Mouse (Mus musculus) brain, embryonic 14.5 days (tissue): ENCODE measurements at regions not wholly inside any gene's neighbourhood (a gene's known extent, or its start where the extent isn't known, plus 50 kb on each side); places are given as distances from the start of the nearest gene placed in this dataset.
"Not testable (repeated sequence)": the region's sequence is repeated elsewhere in the genome, so short reads cannot be mapped to it uniquely, and the experiment has no call there.

Experiments
- DNase-seq: peaks from one replicate; pipeline ENCODE4 v3.0.0-alpha.2; 2011; ENCODE audit warnings: low read depth
- CTCF ChIP-seq: fragments of 200-500 bp; IDR thresholded peaks from 2 replicates; pipeline ENCODE4 v1.5.1; 2012; ENCODE audit warnings: inconsistent platforms, mild to moderate bottlenecking, moderate library complexity, borderline replicate concordance; ENCODE audit not compliant: insufficient read depth, insufficient read length; ENCODE audit errors: extremely low read depth
- POLR2A ChIP-seq: fragments of 200-500 bp; IDR thresholded peaks from 2 replicates; pipeline ENCODE4 v1.6.1; 2012; ENCODE audit warnings: mild to moderate bottlenecking, inconsistent platforms, borderline replicate concordance; ENCODE audit not compliant: poor library complexity, insufficient read depth, insufficient read length, severe bottlenecking; ENCODE audit errors: extremely low read depth

DNA sequence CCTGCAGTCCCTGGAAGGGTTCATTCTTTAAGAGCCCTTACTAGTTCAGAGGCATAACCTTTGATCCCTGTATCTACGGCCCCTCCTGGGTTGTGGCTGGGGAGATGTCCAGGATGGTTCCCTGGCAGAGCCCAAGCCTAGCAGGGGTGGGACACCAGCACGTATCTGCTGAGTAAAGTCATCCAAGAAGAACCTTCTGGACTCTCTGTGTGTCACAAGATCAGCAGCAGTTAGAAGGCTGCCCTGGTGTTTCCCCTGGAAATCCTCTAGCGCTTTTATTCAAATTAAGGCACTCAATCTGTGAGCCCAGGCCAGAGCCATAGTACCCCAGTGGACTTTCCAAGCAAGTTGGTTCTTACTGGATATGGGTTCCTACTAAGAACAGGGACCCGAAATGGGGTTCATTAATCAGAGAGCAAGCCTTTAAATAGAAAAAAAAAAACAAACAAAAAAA, 1342.7 kb upstream of the A1bg start:
- DNase-seq, result no peak
- TF ChIP-seq POLR2A (no peak), CTCF (no peak)

- TF ChIP-seq POLR2A, result no peak
- TF ChIP-seq CTCF, result no peak
- no peak for DNase-seq
These were observed 1342.2 kb upstream of the A1bg start for GRCm38 (mm10) chr15:62264966-62265365.

- TF ChIP-seq POLR2A, result no peak
- TF ChIP-seq CTCF, result no peak
- DNase-seq, result no peak
These were observed 1341.4 kb upstream of the A1bg start for GRCm38 (mm10) chr15:62264183-62264582.

- DNase-seq, result no peak
- TF ChIP-seq CTCF, result no peak
- TF ChIP-seq POLR2A, result no peak
These were observed 1339.7 kb upstream of the A1bg start for GRCm38 (mm10) chr15:62262487-62262886.

DNA sequence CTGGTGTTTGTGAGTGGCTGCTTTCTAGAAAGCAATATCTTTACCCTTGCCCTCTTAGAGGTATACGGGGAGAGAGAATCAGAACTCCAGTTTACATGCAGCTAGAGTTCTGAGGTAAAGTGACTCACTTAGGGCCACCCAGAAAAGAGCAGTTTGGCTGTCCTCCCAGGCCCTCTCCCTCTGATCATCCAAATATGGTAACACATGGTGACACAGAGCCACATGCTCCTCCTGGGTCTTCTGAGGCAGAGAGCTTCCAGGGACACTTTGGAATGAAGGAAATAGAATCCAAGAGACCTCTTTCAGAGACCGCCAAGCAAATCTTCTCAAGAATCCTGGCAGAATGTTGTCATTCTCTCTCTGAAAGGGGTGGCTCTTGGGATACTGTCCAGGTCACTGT, 1338.7 kb upstream of the A1bg start:
- TF ChIP-seq CTCF (no peak), POLR2A (no peak)
- no peak for DNase-seq

GRCm38 (mm10) chr15:62258611-62259010, 1335.8 kb upstream of the A1bg start:
- TF ChIP-seq CTCF (no peak), POLR2A (no peak)

DNA sequence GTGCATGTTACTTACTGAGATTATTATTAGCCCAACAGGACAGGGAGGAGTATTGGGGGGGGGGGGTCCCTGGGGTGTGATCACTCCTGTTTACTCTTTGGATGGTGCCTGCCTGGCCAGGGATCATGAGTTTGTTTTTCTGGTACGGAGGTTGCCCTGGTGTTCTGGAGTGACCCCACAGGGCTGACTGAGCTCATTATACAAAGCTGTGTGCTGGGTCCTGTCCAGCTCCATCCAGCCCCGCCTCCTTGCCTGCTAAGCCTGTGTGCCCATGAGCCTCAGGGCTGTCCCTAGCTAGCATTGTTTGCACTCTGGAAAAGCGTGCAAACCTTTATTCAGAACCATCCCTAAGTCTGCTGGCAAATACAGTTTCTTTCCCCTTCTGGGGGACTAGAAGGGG, 1335.1 kb upstream of the A1bg start:
- peak; percentile 81 for DNase-seq
- TF ChIP-seq POLR2A, result no peak
- TF ChIP-seq CTCF, result no peak

More at GRCm38 (mm10) chr15:62258611-62259010, 1335.8 kb upstream of the A1bg start:
- no peak for DNase-seq

DNA sequence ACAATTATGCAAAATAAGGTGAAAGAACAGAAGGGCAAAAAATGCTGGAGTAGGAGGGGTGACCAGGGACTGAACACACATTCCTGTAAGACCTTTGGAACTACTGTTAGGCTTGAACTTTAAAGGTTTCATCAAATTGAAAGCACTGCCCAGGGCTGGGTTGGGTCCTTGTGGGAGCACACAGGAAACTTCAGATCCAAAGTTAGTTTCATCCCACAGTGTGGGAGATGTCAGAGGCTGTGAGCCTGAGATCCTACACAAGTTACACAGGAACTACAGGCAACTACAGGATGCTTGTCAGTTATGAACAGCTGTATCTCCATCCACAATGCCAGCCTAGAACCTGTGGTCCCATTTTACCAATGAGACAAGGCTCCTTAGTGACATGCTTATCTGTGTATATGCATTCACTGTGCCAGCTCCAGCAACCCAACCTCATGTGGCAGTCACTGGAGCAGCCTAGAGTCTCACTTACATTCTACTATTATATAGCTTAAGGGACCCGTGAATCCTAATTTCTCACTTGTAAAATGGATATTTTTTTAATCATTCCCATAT, 1334.4 kb upstream of the A1bg start:
- no peak for TF ChIP-seq CTCF
- no peak for TF ChIP-seq POLR2A
- no peak for DNase-seq

- DNase-seq, result no peak
- TF ChIP-seq CTCF, result no peak
- no peak for TF ChIP-seq POLR2A
These were observed 1332.8 kb upstream of the A1bg start for GRCm38 (mm10) chr15:62255571-62255970.

DNA sequence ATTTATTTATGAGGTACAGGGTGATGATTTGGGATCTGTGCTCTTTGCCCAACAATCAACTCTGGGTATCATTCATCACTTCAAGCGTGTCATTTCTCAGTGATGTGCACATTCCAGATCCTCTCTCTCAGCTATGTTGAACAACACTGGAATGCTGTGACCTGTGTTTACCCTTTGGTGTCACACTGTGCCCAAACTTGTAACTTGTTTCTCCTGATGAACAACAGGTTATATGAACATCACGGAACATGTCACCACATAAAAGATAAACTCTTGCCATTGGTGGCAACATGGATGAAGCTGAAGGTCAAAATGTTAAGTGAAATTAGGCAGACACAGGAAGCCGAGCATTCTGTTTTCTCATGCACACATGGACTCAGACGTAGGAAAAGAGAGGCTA, 1330.9 kb upstream of the A1bg start:
- no peak for DNase-seq
- TF ChIP-seq CTCF, result no peak
- no peak for TF ChIP-seq POLR2A

DNA sequence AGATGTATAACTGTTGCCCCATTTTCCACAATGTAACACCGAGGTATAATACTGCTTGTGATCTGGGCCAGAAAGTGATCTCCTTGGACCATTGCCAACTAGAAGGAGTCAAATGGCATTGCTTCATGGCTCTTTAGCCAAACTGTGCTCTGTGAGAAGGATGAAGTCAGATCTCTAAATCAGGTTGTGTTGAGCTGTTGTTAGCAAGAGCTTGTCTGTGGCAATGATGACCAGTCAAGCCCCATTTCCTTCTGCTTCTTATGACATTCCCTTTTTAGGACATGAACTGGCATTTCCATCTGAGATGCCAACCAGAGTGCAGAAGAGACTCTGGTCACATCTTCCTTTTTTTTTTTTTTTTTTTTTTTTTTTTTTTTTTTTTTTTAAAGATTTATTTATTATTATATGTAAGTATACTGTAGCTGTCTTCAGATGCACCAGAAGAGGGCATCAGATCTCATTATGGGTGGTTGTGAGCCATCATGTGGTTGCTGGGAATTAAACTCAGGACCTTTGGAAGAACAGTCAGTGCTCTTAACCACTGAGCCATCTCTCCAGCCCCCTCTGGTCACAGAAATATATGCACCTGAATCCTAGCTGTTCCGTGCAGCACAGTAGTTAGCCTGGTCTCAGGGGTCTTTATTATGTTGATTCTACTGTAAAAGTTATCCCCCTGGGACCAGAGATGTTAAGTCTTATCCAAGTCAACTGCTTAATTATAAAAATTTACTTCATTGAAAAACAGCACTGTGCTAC, 1329.4 kb upstream of the A1bg start:
- not testable (repeated sequence) for DNase-seq

- DNase-seq, result peak; percentile 84
- no peak for TF ChIP-seq CTCF
- no peak for TF ChIP-seq POLR2A
These were observed 1326.6 kb upstream of the A1bg start for GRCm38 (mm10) chr15:62249436-62249835.
